Mouse (Mus musculus) C2C12 (cell line): Measurements from ENCODE around the gene Usp32. TPM values are rescaled to one million over a fixed set of nuclear protein-coding genes. Genes with fewer than 3 reads are reported as not detected.

Experiments
- H3K27me3 ChIP-seq: one replicate; pipeline ENCODE4 v1.6.1; 2011; ENCODE audit not compliant: control insufficient read depth, insufficient read depth, insufficient read length
- H3K36me3 ChIP-seq: one replicate; pipeline ENCODE4 v1.6.1; 2011; ENCODE audit not compliant: control insufficient read depth, insufficient read depth
- H3K4me3 ChIP-seq: one replicate; pipeline ENCODE4 v1.5.1; 2011; ENCODE audit warnings: mild to moderate bottlenecking, control low read depth; ENCODE audit not compliant: poor library complexity, insufficient read depth, severe bottlenecking
- H3K79me2 ChIP-seq: one replicate; pipeline ENCODE4 v1.6.1; 2011; ENCODE audit not compliant: control insufficient read depth, insufficient read depth
- H3K79me3 ChIP-seq: one replicate; pipeline ENCODE4 v1.6.1; 2011; ENCODE audit warnings: low read depth, control low read depth
- H3ac ChIP-seq: one replicate; pipeline ENCODE3; 2011; ENCODE audit warnings: low read depth; ENCODE audit not compliant: control insufficient read depth, insufficient read length
- CEBPB ChIP-seq: IDR thresholded peaks from one replicate; pipeline ENCODE4 v1.6.1; 2011; ENCODE audit warnings: low read depth, mild to moderate bottlenecking, control low read depth, moderate library complexity
- CTCF ChIP-seq: IDR thresholded peaks from one replicate; pipeline ENCODE4 v1.5.1; 2011; ENCODE audit not compliant: control insufficient read depth, insufficient read depth, insufficient read length
- FOSL1 ChIP-seq: IDR thresholded peaks from one replicate; pipeline ENCODE4 v1.8.0; 2011; ENCODE audit warnings: mild to moderate bottlenecking, low read length; ENCODE audit not compliant: poor library complexity, insufficient read depth, severe bottlenecking
- MAX ChIP-seq: IDR thresholded peaks from one replicate; pipeline ENCODE4 v1.6.1; 2011; ENCODE audit warnings: mild to moderate bottlenecking, control low read depth
- MYOD1 ChIP-seq: IDR thresholded peaks from one replicate; pipeline ENCODE4 v1.6.1; 2011; ENCODE audit warnings: low read depth; ENCODE audit not compliant: control insufficient read depth, insufficient read length
- MYOG ChIP-seq: IDR thresholded peaks from one replicate; pipeline ENCODE4 v1.6.1; 2011; ENCODE audit not compliant: control insufficient read depth, insufficient read length; ENCODE audit errors: extremely low read depth
- USF1 ChIP-seq: IDR thresholded peaks from one replicate; pipeline ENCODE4 v1.6.1; 2011; ENCODE audit warnings: low read depth, mild to moderate bottlenecking, control low read depth, moderate library complexity
- long read RNA-seq, 2 experiments: library from polyadenylated mRNA; unstranded; transcript quantifications; one replicate each; pipeline ENCODE4 v2.0.0; 2019 to 2020
- polyA plus RNA-seq: library from polyadenylated mRNA; unstranded; fragments of >200 nt; fragmentation: generic; extraction: Trizol; gene quantifications from one replicate; pipeline ENCODE4 v1.2.1, GENCODE M21; 2012; ENCODE audit warnings: missing spikeins

The Usp32 gene
- 2.9 TPM for polyA plus RNA-seq
- long read RNA-seq, experiment 1, partial matches to known transcripts, result 0 of 3 reads
- long read RNA-seq, experiment 1, other reads (novel, unspliced or antisense), result 3 of 3 reads
- long read RNA-seq, experiment 2, partial matches to known transcripts, result 5 of 8 reads
- long read RNA-seq, experiment 2, other reads (novel, unspliced or antisense), result 3 of 8 reads

GRCm38 (mm10) chr11:85139581-85140540 is at the start of gene Usp32:
Usp32 (minus strand) TSS chr11:85140161.
- Histone ChIP-seq H3K79me2 (peaks cover 48% of the 10 kb centered on the region), H3K79me3 (peaks cover 18% of the 10 kb centered on the region), H3ac (peak within 1 kb of the TSS; percentile 87), H3K27me3 (no peaks in the 10 kb centered on the region), H3K36me3 (no peaks in the 10 kb centered on the region), H3K4me3 (peak within 1 kb of the TSS; percentile 95)
- TF ChIP-seq MAX, result peak; percentile 49
- no peak for TF ChIP-seq FOSL1
- peak; percentile 5 for TF ChIP-seq USF1

GRCm38 (mm10) chr11:85189110-85189509 is 49.1 kb upstream of the Usp32 start:
- no peak for TF ChIP-seq MYOD1
- TF ChIP-seq MYOG, result no peak
- no peak for TF ChIP-seq FOSL1
- TF ChIP-seq CTCF, result no peak
- Histone ChIP-seq H3K79me3 (no peaks in the 10 kb centered on the region), H3K4me3 (no peak overlapping the region), H3K79me2 (no peaks in the 10 kb centered on the region), H3K27me3 (no peaks in the 10 kb centered on the region), H3K36me3 (peaks cover 55% of the 10 kb centered on the region), H3ac (no peak overlapping the region)

- Histone ChIP-seq H3K79me3 (no peaks in the 10 kb centered on the region), H3ac (no peak overlapping the region), H3K27me3 (no peaks in the 10 kb centered on the region), H3K36me3 (peaks cover 15% of the 10 kb centered on the region), H3K79me2 (no peaks in the 10 kb centered on the region), H3K4me3 (no peak overlapping the region)
- no peak for TF ChIP-seq USF1
- TF ChIP-seq MAX, result no peak
These were observed 44.9 kb upstream of the Usp32 start for GRCm38 (mm10) chr11:85184839-85185238.

- H3K79me3 ChIP-seq, result no peaks in the 10 kb centered on the region
- H3ac ChIP-seq, result no peak overlapping the region
- peaks cover 7% of the 10 kb centered on the region for H3K36me3 ChIP-seq
- TF ChIP-seq FOSL1, result no peak
- TF ChIP-seq CTCF, result peak; percentile 20
- H3K27me3 ChIP-seq, result no peaks in the 10 kb centered on the region
- H3K4me3 ChIP-seq, result no peak overlapping the region
- no peaks in the 10 kb centered on the region for H3K79me2 ChIP-seq
These were observed 44.1 kb upstream of the Usp32 start for GRCm38 (mm10) chr11:85184082-85184481.

- no peaks in the 10 kb centered on the region for H3K79me3 ChIP-seq
- no peak overlapping the region for H3K4me3 ChIP-seq
- no peak overlapping the region for H3ac ChIP-seq
- TF ChIP-seq CTCF (no peak), MAX (no peak)
- H3K79me2 ChIP-seq, result no peaks in the 10 kb centered on the region
- H3K27me3 ChIP-seq, result no peaks in the 10 kb centered on the region
- H3K36me3 ChIP-seq, result peaks cover 5% of the 10 kb centered on the region
These were observed 43.4 kb upstream of the Usp32 start for GRCm38 (mm10) chr11:85183284-85183779.

GRCm38 (mm10) chr11:85182617-85183283 is 42.8 kb upstream of the Usp32 start:
- Histone ChIP-seq H3K79me2 (no peaks in the 10 kb centered on the region), H3K27me3 (no peaks in the 10 kb centered on the region), H3K4me3 (no peak overlapping the region), H3K79me3 (no peaks in the 10 kb centered on the region), H3ac (no peak overlapping the region), H3K36me3 (peaks cover 2% of the 10 kb centered on the region)
- TF ChIP-seq MAX (no peak), USF1 (peak; percentile 28), MYOG (no peak), MYOD1 (no peak), CTCF (peak; percentile 73), CEBPB (no peak), FOSL1 (no peak)
